Mouse (Mus musculus) cerebellum, postnatal 36 days (tissue): ENCODE data around the gene Hoxa7.

Experiments used
- DNase-seq, 2 experiments: peaks; one replicate each; pipeline ENCODE4 v3.0.0; 2021 to 2022; ENCODE audit warnings: mixed read lengths in 2 of 2

Gene Hoxa7

DNA sequence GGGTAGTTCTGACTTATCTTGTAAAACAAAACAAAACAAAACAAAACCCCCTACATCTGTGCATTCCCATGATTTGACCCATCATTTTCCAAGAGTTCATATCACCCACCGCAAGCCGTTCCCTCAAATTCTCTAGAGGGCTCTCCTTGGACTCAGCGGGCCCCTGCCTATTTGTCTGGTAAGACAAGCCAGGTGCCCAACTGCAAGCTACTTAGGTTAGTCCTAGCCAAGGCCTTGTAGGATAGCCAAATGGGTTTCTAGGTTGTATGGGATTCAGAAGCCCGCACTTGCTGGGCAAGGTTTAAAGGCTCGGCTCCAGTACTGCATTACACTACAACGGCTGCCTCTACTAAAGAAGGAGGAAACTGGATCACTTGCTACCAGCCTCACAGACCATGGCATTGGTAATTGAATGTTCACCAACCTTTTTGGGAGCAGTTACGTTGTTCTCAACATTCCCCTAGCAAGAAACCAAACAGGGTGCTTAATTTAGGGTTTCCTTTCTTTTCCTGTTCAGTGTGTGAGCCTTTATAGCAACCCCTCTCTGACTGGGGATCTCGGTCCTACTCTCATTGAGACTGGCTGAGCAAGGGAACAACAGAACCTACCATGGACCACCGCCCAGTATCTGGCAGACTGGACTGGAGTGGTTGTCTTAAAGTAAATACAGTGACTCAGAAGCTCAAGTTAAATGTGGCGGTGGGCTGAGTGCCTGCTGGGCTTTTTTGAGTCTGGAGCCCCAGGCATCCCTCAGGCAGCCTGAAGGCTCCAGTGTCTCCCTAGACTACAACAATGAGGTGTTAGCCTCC is 15.9 kb upstream of the Hoxa7 start:
- no peak for DNase-seq

- no peak for DNase-seq
These were observed 15.2 kb upstream of the Hoxa7 start for GRCm38 (mm10) chr6:52236806-52237205.

GRCm38 (mm10) chr6:52235866-52236265 is 14.2 kb upstream of the Hoxa7 start:
- no peak for DNase-seq

- no peak for DNase-seq
These were observed 13.6 kb upstream of the Hoxa7 start for GRCm38 (mm10) chr6:52235267-52235666.

GRCm38 (mm10) chr6:52234428-52235140 is 12.9 kb upstream of the Hoxa7 start:
- DNase-seq, result no peak

GRCm38 (mm10) chr6:52233546-52234427 is 12.1 kb upstream of the Hoxa7 start:
- DNase-seq, result no peak

DNA sequence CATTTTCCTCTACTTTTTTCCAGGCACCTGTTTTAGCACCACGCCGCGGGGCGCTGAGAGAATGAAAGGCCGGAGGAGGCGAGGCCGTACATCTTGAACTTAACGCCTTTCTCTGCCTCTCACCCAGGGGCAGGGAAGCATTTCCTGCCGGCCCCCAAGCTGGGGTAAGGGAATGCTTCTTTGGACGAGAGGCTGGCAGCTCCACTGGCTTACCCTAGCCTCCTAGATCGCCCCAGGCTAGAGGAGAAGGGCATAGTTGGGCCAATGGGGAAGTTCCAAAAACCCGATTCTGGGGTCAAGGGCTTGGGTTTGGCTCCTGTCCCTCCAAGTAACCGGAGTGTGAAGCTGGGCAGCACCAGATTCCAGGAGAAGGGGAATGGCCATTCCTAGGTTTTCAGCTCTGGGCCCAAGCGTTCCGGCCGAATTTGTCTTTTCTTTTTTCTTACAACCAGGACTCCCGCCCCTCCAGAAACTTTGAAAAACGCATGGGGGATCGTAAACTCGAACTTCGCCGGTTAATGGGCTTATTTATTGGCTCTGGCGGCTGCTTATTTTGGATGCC is 11.4 kb upstream of the Hoxa7 start:
- DNase-seq, result no peak

DNA sequence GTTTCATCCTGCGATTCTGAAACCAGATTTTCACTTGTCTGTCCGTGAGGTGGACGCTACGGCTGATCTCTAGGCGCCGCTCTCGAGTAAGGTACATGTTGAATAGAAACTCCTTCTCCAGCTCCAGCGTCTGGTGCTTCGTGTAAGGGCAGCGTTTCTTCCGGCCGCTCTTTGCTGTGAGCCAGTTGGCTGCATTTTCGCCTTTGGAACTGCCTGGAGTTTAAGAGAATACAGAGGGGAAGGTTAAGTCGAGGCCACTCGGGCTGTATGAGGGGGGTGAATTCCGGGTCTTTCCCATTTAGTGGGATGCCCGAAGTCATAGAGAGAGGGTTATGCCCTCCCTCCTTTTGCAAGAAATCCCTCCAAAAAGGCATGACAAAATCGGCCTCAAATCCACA is 10.9 kb upstream of the Hoxa7 start:
- DNase-seq, result no peak

- no peak for DNase-seq
These were observed 10.4 kb upstream of the Hoxa7 start for GRCm38 (mm10) chr6:52231885-52232567.

DNA sequence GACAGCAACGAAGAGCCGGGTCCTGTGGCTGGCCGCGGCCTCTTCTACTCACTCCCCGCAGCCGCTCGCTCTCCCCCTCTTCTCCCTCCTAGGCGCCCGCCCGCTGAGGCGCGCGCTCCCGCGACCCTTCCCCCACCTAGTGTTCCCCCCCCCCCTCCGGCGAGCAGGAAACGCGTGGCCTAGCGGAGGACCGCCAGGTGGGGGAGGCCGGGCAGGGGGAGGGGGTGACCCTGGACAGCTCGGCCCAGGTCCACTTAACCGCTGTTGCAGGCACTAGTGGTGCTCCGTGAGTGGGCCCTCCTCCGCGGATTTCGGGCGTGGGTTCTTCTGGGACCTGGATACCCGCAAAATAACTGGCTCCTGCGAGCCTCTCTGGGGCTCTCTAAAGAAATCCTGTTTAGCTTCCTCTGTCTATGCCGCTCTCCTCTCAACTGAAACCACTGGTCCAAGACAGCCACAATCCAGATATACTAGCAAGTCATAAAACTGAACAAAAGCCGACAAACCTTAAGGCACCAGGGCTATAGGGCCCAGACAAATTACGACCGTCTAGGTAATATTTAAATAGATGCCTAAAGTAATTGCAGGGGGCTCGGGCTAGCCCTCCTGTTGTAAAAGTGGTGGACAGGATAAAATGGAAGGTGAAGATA is 9.0 kb upstream of the Hoxa7 start, which contains the start of gene Hoxa9:
Gene Hoxa9, minus strand, starts transcription at position 574 of the 650 bp plus-strand sequence.
- DNase-seq, result no peak

DNA sequence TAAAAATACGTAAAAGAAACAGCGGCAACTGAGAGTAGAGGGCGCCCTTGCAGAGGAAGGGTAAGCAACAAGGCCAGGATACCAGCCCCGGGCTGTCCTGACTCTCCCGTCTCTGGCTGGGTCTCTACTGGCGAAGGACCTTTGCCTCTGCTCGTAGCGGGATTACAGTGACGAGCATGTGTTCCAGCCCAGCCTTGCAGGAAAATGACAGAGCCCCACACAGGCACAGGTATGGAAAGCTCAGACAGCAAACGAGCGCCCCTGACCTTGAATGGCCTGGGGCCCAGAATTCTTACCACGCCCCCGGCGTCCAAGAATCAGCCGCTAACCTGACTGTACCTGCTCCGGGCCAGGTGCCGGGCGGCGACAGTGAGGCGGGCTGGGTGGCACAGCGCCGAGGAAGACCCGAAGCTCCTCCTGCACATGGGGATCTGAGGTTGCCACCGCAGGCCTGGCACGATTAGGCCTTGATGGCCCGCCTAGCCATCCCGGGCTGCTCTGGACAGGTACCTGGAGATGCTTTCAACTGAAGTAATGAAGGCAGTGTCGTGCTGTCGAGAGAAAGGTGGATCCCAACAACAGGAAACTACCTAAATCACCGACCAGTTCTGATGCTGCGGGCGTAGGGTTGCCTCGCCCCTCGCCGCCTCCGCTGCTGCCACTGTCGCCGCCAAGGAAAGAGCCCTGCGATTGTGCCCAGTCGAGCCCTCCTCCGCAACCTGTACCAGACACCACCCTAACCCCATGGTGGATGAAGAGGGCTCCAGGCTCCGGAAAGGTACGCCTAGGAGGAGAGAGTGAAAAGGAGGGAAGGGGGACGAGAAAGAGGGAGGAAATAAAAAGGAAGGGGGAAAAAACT is 8.1 kb upstream of the Hoxa7 start:
- DNase-seq, result no peak

GRCm38 (mm10) chr6:52228475-52229465 is 7.1 kb upstream of the Hoxa7 start:
- no peak for DNase-seq

DNA sequence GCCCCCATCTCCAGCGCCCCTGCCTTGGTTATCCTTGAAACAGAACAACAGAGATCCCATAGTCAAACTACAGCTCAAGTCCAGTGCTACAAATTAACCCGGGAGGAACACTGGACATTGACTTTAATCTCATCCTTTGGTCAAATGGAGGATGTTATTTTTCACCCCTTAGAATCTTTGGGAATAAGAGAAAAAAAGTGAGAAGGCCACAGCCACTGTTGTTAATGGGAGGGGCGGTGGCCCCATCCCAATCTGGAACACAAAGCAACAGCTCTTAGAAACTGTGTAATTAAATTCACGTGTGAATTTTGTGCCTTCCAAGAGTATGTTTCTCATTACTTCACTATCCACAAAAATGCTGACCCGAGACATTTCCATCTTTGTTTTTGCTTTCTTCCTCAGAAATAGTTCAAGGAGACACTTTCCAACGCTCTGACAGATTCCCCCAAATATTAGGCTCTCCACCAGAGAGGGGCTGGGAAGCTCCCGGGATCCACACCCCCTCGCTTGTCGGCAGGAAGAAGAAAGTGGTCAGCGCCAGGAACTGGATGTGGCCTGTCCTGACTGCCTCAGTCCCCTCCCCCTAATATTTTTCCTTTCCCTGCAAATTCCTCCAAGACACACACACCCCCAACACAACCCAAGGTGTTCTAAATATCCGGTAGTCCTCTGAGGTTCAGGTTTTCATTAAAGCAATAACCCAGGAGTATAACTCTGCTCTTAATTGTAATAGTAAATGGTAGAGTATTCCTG is 6.0 kb upstream of the Hoxa7 start:
- no peak for DNase-seq

- DNase-seq, result no peak
These were observed 5.1 kb upstream of the Hoxa7 start for GRCm38 (mm10) chr6:52226569-52227257.

DNA sequence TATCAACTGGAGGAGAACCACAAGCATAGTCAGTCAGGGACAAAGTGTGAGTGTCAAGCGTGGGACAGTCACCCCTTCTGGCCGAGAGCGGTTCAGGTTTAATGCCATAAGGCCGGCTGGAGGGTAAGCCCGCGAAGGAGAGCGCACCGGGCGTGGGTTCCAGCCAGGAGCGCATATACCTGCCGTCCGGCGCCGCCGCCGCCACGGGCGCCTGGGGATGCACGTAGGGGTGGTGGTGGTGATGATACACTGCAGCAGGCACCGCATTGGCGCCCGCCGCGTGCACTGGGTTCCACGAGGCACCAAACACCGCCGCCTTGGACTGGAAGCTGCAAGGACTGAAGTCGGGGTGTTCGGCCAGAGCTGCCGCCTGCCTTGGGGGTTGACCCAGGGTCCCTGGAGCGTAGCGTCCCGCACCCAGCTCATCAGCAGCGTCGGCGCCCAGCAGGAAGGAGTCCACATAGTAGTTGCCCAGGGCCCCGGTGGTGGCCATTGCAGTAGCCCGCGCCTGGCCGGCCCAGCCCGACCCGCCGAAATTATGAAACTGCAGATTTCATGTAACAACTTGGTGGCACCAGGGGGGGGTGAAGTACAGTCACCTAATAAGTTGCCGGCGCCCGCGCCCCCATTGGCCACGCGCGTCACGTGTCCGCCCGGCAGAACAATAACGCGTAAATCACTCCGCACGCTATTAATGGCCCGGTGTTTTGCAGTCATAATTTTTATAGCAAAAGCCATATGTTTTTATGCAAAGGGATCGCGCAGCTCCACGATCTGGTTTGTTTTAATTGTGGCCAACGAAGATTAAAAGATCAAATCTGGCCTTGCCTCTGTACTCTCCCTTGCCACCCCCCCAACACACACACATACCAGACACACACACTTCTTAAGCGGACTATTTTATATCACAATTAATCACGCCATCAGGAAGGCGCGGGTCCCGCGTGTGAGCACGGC is 4.2 kb upstream of the Hoxa7 start:
- DNase-seq, result no peak

DNA sequence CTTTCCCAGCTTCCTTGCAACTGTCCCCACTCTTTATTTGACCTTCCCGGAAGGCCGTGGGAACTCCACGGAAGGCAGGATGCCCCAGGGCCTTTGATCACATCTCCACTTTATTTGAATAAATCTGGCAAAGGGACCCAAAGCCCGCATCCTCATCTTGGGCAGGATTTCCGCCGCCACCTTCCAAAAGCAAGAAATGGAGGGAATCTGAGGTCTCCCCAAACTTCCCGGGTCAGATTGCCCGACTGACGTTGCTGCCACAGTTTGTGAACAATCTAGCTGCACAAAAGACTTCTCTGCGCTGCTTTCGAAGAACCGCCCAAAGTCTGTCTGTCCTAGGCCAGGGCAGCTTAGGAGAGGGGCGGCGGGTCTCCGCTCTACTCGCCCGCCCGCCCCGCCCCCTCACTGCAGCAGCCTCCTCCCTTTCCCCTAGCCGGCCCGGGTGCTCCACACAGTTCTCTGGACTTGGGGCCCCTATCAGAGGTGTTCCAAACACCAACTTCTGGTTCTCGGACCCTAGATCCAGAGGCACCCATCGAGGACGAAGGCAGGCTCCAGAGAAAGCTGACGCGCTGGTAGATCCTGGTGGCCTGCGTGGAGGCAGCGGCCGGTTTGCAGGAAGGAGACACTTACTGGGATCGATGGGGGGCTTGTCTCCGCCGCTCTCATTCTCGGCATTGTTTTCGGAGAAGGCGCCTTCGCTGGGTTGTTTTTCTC is 3.4 kb upstream of the Hoxa7 start:
- DNase-seq, result no peak
